Mouse (Mus musculus) embryonic facial prominence, embryonic 12.5 days (tissue): Measurements from ENCODE around the gene Kif6. TPM values are rescaled to one million over a fixed set of nuclear protein-coding genes. Genes with fewer than 3 reads are reported as not detected.

ENCODE experiments used
- ATAC-seq: fragments of 200-750 bp; cut with Nextera tagmentation; 2 replicates; pipeline ENCODE4 v1.8.0; 2017; ENCODE audit not compliant: insufficient number of reproducible peaks, insufficient read depth, low FRiP score, low TSS enrichment
- H3K27ac ChIP-seq: fragments of 300-500 bp; sonication (generic); 2 replicates; pipeline ENCODE4 v1.5.1; 2016; ENCODE audit warnings: mild to moderate bottlenecking
- H3K27me3 ChIP-seq: fragments of 300-500 bp; sonication (generic); 2 replicates; pipeline ENCODE4 v1.6.1; 2016; ENCODE audit warnings: mild to moderate bottlenecking, moderate library complexity
- H3K36me3 ChIP-seq: fragments of 300-500 bp; sonication (generic); 2 replicates; pipeline ENCODE4 v1.6.1; 2016; ENCODE audit warnings: mild to moderate bottlenecking
- H3K4me1 ChIP-seq: fragments of 300-500 bp; sonication (generic); 2 replicates; pipeline ENCODE4 v1.6.1; 2016
- H3K4me2 ChIP-seq: fragments of 300-500 bp; sonication (generic); replicated peaks from 2 replicates; pipeline ENCODE4 v1.6.1; 2016; ENCODE audit warnings: mild to moderate bottlenecking, moderate library complexity
- H3K4me3 ChIP-seq: fragments of 300-500 bp; sonication (generic); 2 replicates; pipeline ENCODE4 v1.5.1; 2016; ENCODE audit warnings: mild to moderate bottlenecking
- H3K9ac ChIP-seq: fragments of 300-500 bp; sonication (generic); 2 replicates; pipeline ENCODE4 v1.6.1; 2016; ENCODE audit warnings: mild to moderate bottlenecking, moderate library complexity
- H3K9me3 ChIP-seq: fragments of 300-500 bp; sonication (generic); 2 replicates; pipeline ENCODE4 v1.6.1; 2016; ENCODE audit warnings: mild to moderate bottlenecking, moderate library complexity
- WGBS: fragments of 180-500 bp; shearing (Covaris S2); methylation state at CpG from one replicate; pipeline ENCODE4 v1.1.7; 2016; 5-methylcytosine and 5-hydroxymethylcytosine counted together
- polyA plus RNA-seq: library from polyadenylated mRNA; unstranded; fragments of >200 nt; fragmentation: Nextera tagmentation; extraction: Ambion mirVana; gene quantifications from 2 replicates; pipeline ENCODE4 v1.2.1, GENCODE M21; 2016

Kif6 gene
- polyA plus RNA-seq, 1 experiment from 2014 or later = 2.9 TPM

DNA sequence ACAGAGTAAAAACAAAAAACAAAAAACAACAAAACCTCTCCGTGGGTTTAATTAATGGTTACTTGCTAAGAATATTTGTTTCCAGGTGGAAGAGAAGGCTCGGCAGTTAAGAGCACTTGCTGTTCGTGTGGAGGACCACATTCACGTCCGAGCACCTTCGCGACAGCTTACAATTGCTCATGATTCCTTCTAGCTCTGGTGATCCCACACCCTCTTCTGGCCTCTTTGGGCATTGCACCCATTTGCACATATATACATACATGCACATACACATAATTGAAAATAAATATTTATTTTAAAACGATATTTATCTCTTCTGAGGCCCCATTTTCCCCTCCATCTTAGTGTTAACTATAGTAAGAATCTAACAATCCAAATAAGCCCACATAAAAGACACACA is 13.9 kb downstream of the Kif6 start:
- no peak overlapping the region for H3K4me3 ChIP-seq
- H3K4me2 ChIP-seq = no peak overlapping the region
- ATAC-seq = no peak
- H3K4me1 ChIP-seq = peaks cover 4% of the 10 kb centered on the region; the same call in 1 of the 2 replicates
- H3K27ac ChIP-seq = no peak overlapping the region
- H3K27me3 ChIP-seq = no peaks in the 10 kb centered on the region
- no peaks in the 10 kb centered on the region for H3K9me3 ChIP-seq
- no peaks in the 10 kb centered on the region for H3K36me3 ChIP-seq
- H3K9ac ChIP-seq = no peak overlapping the region
- WGBS = 90% methylated on average over 8 of the region's 8 CpGs

- no peak overlapping the region for H3K4me3 ChIP-seq
- H3K27me3 ChIP-seq = no peaks in the 10 kb centered on the region
- H3K4me1 ChIP-seq = peaks cover 4% of the 10 kb centered on the region; the same call in 1 of the 2 replicates
- no peak overlapping the region for H3K9ac ChIP-seq
- no peak overlapping the region for H3K27ac ChIP-seq
- no peaks in the 10 kb centered on the region for H3K36me3 ChIP-seq
- no peak overlapping the region for H3K4me2 ChIP-seq
- no peaks in the 10 kb centered on the region for H3K9me3 ChIP-seq
- WGBS = 34% methylated on average over 8 of the region's 8 CpGs
- ATAC-seq = no peak
Measured at GRCm38 (mm10) chr17:49633041-49633440, 18.1 kb downstream of the Kif6 start.

- H3K27me3 ChIP-seq = no peaks in the 10 kb centered on the region
- no peak for ATAC-seq
- H3K4me1 ChIP-seq = no peaks in the 10 kb centered on the region
- no peak overlapping the region for H3K4me2 ChIP-seq
- H3K4me3 ChIP-seq = no peak overlapping the region
- H3K36me3 ChIP-seq = no peaks in the 10 kb centered on the region
- no peaks in the 10 kb centered on the region for H3K9me3 ChIP-seq
- WGBS = 84% methylated on average over 6 of the region's 6 CpGs
- H3K27ac ChIP-seq = no peak overlapping the region
- no peak overlapping the region for H3K9ac ChIP-seq
Measured at GRCm38 (mm10) chr17:49641903-49642302, 27.0 kb downstream of the Kif6 start.

DNA sequence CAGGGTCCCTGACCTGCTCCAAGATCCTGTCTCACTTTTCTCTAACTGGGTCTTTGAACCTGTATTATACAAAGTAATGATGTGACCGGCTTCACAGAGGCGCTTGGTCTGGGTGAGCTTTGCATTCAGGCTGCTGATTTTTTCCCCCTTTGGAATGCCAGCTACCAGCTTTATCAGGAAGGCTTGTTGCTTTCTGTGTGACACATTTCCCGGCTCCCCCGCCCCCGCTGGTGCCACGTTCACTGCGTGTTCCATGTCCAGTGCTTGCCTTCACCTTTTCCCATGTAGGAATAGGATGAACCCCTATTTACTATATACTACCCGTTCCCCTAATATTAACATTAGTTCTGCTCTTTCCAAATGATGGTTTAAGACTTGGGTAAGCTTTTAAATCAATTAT is 27.4 kb downstream of the Kif6 start:
- H3K9ac ChIP-seq = no peak overlapping the region
- H3K4me3 ChIP-seq = no peak overlapping the region
- 93% methylated on average over 8 of the region's 8 CpGs for WGBS
- ATAC-seq = no peak
- no peaks in the 10 kb centered on the region for H3K4me1 ChIP-seq
- no peak overlapping the region for H3K4me2 ChIP-seq
- H3K36me3 ChIP-seq = no peaks in the 10 kb centered on the region
- H3K27me3 ChIP-seq = no peaks in the 10 kb centered on the region
- no peak overlapping the region for H3K27ac ChIP-seq
- H3K9me3 ChIP-seq = no peaks in the 10 kb centered on the region

DNA sequence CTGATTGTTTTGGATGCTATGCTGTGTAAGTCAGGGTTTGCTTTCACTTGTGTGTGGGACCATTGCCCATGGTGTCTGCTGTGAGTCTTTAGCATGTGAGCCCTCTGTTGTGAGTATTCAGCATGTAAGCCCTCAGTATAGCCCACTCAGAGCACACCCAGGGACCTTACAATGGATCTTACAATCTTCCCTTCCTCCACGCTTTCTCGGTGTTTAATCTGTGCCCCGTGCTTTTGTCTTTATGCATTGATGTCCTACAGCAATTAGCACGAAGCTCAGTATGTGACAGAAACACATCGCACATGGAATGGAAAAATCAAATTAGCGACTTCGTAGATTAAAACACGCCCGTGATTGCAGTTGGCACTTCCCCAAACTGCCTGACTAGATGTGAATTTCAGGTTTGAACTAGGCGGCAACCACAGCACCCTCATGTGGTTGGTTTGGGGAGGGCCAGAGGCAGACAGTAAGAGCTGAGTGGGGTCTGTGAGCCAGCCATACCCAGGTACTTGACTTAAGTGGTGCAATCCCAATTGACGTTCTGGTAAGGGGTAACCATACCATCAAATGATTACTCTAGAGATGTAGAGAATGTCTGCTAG is 28.1 kb downstream of the Kif6 start:
- no peaks in the 10 kb centered on the region for H3K4me1 ChIP-seq
- no peaks in the 10 kb centered on the region for H3K9me3 ChIP-seq
- no peak overlapping the region for H3K4me3 ChIP-seq
- H3K9ac ChIP-seq = no peak overlapping the region
- no peak overlapping the region for H3K4me2 ChIP-seq
- 88% methylated on average over 11 of the region's 11 CpGs for WGBS
- H3K27me3 ChIP-seq = no peaks in the 10 kb centered on the region
- no peaks in the 10 kb centered on the region for H3K36me3 ChIP-seq
- ATAC-seq = no peak
- H3K27ac ChIP-seq = no peak overlapping the region

GRCm38 (mm10) chr17:49646267-49646666 is 31.3 kb downstream of the Kif6 start:
- Histone ChIP-seq H3K9me3 (no peaks in the 10 kb centered on the region), H3K9ac (no peak overlapping the region), H3K4me3 (no peak overlapping the region), H3K4me2 (no peak overlapping the region), H3K27me3 (no peaks in the 10 kb centered on the region), H3K4me1 (no peaks in the 10 kb centered on the region), H3K27ac (no peak overlapping the region), H3K36me3 (no peaks in the 10 kb centered on the region)
- WGBS = 89% methylated on average over 5 of the region's 5 CpGs
- ATAC-seq = no peak

- H3K4me3 ChIP-seq = no peak overlapping the region
- WGBS = 77% methylated on average over 2 of the region's 2 CpGs
- no peak overlapping the region for H3K27ac ChIP-seq
- H3K4me1 ChIP-seq = no peaks in the 10 kb centered on the region
- no peak overlapping the region for H3K4me2 ChIP-seq
- H3K9me3 ChIP-seq = no peaks in the 10 kb centered on the region
- no peaks in the 10 kb centered on the region for H3K36me3 ChIP-seq
- H3K27me3 ChIP-seq = no peaks in the 10 kb centered on the region
- no peak overlapping the region for H3K9ac ChIP-seq
- ATAC-seq = no peak
Measured at GRCm38 (mm10) chr17:49648970-49649369, 34.0 kb downstream of the Kif6 start.

- no peaks in the 10 kb centered on the region for H3K4me1 ChIP-seq
- 90% methylated on average over 7 of the region's 7 CpGs for WGBS
- no peak overlapping the region for H3K27ac ChIP-seq
- no peak overlapping the region for H3K4me2 ChIP-seq
- no peak overlapping the region for H3K4me3 ChIP-seq
- H3K27me3 ChIP-seq = no peaks in the 10 kb centered on the region
- no peaks in the 10 kb centered on the region for H3K9me3 ChIP-seq
- no peaks in the 10 kb centered on the region for H3K36me3 ChIP-seq
- H3K9ac ChIP-seq = no peak overlapping the region
- no peak for ATAC-seq
Measured at GRCm38 (mm10) chr17:49649394-49649793, 34.5 kb downstream of the Kif6 start.

DNA sequence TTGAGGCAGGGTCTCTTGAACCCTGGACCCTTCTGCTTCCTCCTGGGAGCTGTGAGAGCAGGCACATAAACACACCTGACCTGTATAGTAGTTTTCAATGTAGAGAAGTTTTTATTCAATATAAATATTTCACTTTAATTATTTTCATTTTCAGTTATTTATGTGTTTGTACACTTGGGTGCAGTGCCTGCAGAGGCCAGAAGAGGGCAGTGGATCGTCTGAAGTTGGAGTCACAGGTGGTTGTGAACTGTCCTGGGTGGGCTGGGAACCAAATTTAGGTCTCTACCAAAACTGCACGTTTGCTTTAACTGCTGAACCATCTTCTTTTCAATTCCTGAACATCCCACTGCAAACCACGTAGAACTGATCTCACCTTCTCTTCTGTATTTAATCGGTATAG is 35.4 kb downstream of the Kif6 start:
- WGBS = 86% methylated on average over 4 of the region's 4 CpGs
- Histone ChIP-seq H3K4me1 (no peaks in the 10 kb centered on the region), H3K4me2 (no peak overlapping the region), H3K9ac (no peak overlapping the region), H3K36me3 (no peaks in the 10 kb centered on the region), H3K27me3 (no peaks in the 10 kb centered on the region), H3K27ac (no peak overlapping the region), H3K9me3 (no peaks in the 10 kb centered on the region), H3K4me3 (no peak overlapping the region)
- no peak for ATAC-seq

- Histone ChIP-seq H3K4me3 (no peak overlapping the region), H3K4me1 (no peaks in the 10 kb centered on the region), H3K4me2 (no peak overlapping the region), H3K27me3 (no peaks in the 10 kb centered on the region), H3K36me3 (no peaks in the 10 kb centered on the region), H3K27ac (no peak overlapping the region), H3K9ac (no peak overlapping the region), H3K9me3 (no peaks in the 10 kb centered on the region)
- 44% methylated on average over 3 of the region's 3 CpGs for WGBS
- ATAC-seq = no peak
Measured at GRCm38 (mm10) chr17:49652357-49652756, 37.4 kb downstream of the Kif6 start.

DNA sequence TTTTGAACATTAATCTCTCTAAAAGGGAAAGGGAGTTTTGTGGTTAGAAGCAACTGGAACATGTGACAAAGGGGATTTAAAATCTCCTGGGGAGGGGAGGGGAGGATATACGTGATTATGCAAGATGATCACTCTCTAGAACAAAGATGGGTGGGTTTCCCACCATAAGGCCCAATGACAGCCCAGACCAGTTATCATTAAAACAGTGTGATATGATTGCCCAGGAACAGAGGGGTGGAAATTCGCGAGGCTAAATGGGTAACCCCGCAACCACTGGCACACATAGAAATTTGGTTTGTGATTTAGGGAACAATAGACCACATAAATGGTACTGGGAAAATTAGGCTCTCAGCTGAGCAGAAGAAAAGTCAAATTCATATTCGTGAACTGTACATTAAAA is 37.9 kb downstream of the Kif6 start:
- ATAC-seq = no peak
- Histone ChIP-seq H3K36me3 (no peaks in the 10 kb centered on the region), H3K4me3 (no peak overlapping the region), H3K27ac (no peak overlapping the region), H3K4me2 (no peak overlapping the region), H3K9me3 (no peaks in the 10 kb centered on the region), H3K4me1 (no peaks in the 10 kb centered on the region), H3K9ac (no peak overlapping the region), H3K27me3 (no peaks in the 10 kb centered on the region)
- WGBS = 79% methylated on average over 5 of the region's 5 CpGs

DNA sequence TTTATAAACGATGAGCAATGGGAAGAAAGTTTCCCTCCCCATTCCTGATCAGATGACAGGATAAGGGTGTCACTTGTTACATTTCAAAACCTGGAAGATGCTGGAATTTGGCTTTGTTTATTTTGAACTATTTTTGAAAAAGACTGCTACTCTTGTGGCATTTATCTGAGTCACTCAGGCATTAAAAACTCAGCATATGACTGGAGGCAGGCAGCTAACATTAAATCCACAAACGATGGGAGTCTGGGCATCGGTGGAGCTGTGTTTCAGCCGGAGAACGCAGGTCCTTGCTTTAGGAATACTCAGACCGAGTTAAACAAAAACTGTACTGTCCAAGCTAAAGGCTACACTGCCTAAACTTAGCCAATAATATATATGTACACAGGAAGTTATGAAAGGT is 46.7 kb downstream of the Kif6 start:
- H3K4me3 ChIP-seq = no peak overlapping the region
- no peak overlapping the region for H3K27ac ChIP-seq
- no peaks in the 10 kb centered on the region for H3K36me3 ChIP-seq
- no peak for ATAC-seq
- no peaks in the 10 kb centered on the region for H3K9me3 ChIP-seq
- H3K4me1 ChIP-seq = no peaks in the 10 kb centered on the region
- H3K27me3 ChIP-seq = no peaks in the 10 kb centered on the region
- H3K9ac ChIP-seq = no peak overlapping the region
- no peak overlapping the region for H3K4me2 ChIP-seq
- 67% methylated on average over 6 of the region's 6 CpGs for WGBS

- no peak for ATAC-seq
- Histone ChIP-seq H3K4me1 (no peaks in the 10 kb centered on the region), H3K4me3 (no peak overlapping the region), H3K4me2 (no peak overlapping the region), H3K27me3 (no peaks in the 10 kb centered on the region), H3K9me3 (no peaks in the 10 kb centered on the region), H3K36me3 (no peaks in the 10 kb centered on the region), H3K9ac (no peak overlapping the region), H3K27ac (no peak overlapping the region)
- 95% methylated on average over 5 of the region's 5 CpGs for WGBS
Measured at GRCm38 (mm10) chr17:49666728-49667127, 51.8 kb downstream of the Kif6 start.
